Mouse (Mus musculus): ENCODE measurements around the gene 1700029F12Rik.

Gene 1700029F12Rik

DNA sequence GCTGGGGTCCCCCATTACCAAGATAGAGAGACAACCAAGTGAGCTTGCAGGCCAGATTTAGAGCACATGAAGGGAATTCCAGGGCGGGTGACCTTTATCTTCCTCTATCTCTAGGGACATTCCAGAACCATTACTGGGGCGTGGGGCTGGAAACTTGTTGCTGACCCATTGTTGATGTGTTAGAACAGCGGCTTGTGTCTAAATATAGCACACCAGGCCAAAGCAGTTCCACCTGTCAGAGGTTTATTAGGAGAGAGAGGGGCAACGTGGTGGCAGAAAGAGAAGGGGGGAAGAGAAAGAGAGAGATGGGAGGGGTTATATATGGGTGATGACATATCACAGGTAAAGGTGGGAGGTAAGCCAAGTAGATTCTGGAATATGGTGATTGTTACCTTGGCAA is 12.3 kb downstream of the 1700029F12Rik start:
- DNase-seq, result no peak

DNA sequence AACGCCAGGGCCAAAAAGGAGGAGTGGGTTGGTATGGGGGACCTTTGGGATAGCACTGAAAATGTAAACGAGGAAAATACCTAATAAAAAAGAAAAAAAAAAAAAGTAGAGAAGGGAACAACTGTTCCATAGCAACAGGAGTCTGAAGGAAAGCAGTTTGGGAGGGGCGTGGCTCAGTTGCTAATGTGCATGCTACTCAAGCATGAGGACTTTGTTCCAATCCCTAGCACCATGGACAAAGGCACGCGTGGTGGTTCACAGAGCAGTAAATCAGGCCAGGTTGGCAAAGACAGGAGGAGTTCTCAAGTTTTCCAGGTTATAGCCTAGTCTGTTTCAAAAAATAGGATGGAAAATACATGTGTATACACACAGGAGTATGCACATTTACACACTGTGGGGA is 14.0 kb downstream of the 1700029F12Rik start:
- DNase-seq, result peak in 1 of 2 experiments; percentile 9

DNA sequence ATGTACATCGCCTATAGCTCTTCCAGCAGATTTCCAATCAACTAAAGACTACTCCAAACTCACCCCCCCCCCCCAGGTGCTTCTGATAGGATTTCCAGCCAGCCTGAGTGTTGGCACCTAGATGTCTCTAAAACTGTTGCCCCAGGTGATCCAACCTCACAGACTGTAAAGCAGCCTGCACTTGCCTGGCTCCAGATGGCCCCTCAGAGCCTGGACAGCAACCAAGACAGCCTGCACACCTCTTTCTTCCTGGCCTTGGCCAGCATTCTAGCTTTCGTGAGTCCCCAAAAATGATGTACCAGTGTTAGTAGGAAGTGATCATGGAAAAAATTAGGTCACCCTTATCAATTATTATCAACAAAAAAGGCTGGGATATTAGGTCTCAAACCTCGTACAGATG is 16.5 kb downstream of the 1700029F12Rik start:
- no peak for DNase-seq

DNA sequence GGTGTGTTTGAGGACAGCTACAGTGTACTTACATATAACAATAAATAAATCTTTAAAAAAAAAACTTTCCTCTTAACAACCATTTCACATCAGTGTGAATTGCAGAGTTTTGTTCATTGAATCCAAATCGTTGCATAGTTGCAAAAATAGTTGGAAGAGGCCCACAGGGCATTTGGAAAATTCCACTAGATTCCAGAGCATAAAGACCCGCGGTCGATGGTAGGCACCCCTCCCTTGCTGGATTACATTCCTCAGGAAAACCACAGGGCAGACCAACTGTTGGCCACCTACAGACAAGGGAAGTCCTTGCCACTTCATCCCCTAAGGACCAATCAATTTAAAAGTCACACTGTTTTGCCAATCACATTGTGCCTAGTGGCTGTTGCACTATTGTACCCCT is 19.8 kb downstream of the 1700029F12Rik start:
- DNase-seq, result no peak

DNA sequence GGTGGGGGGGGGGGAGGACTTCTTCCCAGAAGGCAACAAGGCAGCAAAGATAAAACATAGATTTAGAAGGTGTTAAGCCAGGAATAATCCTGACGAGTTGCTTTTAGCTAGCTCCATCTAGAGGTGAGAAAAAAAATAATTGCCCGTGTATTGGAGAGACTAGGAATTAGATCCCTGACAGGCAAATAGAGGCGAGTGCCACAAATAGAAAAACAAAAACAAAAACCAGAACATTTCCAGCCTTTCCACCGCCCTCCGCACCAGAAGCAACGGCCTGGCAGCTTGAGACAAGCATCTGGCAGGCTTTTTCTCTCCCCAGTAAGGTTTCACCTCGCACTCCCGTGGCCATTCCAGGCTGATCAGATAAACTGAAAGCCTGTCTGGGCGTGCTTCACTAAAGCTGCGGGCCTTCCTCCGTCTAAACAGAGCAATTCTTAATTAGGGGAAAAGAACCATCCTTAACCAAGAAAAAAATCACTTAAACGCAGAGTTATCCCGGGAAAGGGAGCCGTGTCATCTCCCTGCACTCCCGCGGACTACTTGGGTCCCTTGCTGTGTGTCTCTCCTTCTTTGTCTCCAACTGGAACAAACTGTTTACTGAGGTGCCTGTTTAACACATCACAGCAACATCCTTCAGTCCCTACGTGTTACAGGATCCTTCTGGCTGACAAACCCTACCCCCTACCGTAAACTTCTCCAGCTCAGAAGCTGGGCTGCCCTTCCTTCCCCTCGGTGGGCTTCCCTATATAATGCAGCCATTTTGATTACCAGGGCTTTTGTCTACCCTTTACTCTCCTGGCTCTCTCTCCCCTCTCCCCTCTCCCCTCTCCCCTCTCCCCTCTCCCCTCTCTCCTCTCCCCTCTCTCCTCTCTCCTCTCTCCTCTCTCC is 25.7 kb downstream of the 1700029F12Rik start:
- DNase-seq, result no peak

DNA sequence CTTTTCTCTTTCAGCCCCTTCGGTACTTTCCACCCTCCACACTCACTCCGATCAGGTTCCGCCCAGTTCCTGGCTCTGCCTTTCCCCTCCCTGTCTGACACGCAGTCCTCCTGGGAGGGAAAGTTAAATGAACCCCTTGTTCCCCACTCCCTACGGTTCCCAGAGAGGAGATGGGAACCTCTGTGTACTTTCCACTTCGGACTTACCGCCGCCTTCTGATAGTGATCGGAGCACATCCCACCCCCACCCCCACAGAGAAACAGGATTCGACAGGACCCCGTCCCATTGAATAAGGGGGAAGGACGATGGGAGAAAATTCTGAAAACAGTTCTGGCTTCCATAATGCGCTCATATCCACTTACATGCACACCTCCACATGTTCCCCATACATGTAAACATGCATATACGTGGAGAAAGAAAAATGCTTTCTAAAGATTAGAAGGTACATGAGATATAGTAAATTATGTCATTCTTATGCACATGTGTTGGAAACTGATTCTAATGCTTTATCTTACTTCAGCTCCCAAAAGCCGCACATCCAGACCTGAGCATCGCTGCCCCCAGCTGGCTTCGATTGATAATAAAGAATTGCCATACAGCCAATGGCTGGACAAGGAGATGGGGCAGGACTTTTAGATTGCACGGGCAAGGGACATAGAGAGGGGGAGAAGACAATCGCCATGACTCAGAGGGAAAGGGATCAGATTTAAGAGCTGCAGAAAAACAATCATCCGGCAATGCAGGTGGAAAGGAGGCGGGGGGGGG is 26.5 kb downstream of the 1700029F12Rik start:
- no peak for DNase-seq

DNA sequence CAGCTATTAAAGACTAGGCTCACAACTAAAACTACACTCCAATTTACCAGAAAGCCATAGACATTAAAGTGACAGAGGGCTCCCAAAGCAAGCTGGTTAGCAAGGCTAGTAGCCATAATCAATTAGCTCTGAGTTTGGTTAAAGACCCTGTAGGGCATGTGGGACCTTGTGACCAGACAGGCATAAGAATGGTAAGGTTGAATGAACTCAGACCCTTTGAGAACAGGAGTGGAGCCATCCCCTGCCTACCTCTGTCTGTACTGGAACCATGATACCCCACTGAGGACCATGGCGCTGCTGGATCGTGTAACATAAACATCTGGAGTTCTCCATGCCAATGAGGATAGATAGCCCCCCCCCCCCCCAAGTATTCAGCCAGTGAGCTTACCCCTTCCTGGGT is 27.4 kb downstream of the 1700029F12Rik start:
- DNase-seq, result no peak

DNA sequence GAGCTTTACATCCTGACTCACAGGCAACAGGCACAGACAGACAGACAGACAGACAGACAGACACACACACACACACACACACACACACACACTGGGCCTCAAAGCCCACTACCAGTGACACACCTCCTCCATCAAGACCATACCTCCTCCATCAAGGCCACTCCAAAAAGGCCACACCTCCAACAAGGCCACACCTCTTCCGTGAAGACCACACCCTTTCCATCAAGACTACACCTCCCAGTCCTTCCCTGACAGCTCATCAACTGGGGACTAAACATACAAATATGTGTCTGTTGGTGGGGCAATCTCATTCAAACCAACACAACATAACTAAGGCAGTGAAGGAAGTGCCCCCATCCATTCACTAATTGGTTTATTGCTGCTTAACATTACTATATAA is 37.1 kb downstream of the 1700029F12Rik start:
- no peak for DNase-seq

DNA sequence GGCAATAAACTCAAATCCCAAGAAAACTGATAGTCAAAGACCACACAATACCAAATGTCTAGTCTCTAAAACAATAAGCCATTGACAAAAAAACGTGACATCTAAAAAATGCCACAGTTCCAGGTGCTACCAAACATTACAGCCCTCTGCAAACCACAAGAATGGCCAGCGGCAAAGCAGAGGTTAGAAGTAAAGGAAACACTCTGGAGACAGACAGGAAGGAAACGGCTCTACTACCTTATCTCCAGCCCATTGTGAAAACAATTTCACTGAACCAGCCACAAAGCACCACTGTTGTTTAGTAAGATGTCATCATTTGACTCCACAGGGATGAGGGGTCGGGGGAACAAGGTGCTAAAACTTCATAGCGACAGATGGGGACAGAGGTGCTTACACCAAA is 38.9 kb downstream of the 1700029F12Rik start:
- DNase-seq, result no peak

DNA sequence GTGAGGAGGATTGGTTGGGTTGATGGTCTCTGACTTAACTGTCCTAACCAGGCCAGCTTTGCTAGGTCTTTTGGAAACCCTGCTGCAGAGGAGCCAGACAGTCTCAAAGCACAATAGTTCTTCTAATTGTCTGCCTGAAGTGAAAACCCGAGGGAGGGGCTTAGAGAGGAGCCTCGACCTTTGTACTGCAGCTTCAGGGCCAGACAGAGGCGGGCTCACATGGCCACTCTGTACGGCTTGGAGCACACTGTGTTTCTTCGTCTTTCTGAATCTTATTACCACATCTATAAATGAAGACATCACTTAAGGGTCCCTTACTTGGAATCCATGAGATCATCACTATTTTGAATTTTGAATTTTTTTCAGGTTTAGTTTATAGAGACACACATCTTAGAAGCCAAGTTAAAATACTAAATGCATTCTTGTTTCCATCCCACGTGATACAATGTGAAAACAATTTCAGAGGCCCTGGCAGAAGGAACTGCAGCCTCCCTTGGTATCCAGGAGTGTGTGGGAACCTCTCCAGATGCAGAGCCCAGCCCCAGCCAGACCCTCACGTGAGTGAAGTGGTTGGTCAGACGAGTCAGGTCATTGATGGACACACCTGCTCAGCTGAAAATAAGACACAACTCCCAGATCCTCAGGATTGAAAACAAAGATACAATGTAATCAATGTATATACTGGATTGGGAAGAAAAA is 40.7 kb downstream of the 1700029F12Rik start:
- peak; percentile 51 to 64 for DNase-seq

DNA sequence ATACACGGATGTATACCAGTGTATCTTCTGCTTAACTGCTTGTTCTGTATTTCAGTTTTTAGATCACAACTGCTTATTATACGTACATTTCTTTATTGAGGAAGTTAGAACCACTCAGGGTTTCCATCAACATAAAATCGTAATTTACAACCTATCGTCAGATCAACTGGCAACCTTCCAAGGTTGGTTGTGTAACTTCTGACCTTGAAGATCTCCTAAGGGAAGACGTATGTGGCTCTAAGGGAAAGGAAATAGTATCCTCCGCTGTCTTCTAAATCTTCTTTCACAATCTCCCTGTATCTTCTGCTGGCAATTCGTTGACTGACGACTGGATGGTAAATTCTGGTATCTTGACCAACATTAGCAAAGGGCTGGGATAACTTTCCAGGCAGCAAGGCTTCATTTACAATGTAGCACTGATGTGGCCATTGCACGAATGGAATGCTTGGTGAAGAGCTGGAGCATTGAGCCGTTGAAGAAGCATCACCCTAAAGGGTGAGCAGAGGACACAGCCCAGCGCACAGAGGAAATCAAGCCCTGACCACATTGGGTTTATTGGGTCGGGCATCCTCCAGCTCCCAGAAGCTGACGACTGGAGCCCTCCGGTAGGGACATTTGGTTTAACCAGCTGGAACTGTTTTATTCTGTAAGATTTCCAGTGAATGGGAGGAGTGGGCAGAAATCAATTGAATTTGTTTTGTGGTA is 43.4 kb downstream of the 1700029F12Rik start:
- peak in 1 of 2 experiments; percentile 32 for DNase-seq

DNA sequence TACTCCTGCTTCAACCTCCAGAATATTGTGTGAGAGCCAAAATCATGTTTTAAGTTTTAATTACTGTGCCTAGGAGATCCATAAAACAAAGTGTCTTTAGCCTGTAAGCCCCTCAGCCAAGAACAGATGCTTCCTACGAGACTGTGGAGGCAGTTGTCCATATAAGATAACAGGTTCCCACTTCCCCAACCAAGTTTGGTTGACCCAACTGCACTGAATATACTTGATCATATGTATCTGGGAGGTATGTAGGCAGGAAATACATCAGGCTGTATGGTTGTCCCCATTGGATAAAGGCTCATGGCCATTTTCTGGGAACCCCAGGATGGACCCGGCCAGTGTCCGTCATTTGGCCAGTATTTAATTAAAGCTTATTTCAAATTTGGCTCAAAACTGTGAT is 44.1 kb downstream of the 1700029F12Rik start:
- no peak for DNase-seq

DNA sequence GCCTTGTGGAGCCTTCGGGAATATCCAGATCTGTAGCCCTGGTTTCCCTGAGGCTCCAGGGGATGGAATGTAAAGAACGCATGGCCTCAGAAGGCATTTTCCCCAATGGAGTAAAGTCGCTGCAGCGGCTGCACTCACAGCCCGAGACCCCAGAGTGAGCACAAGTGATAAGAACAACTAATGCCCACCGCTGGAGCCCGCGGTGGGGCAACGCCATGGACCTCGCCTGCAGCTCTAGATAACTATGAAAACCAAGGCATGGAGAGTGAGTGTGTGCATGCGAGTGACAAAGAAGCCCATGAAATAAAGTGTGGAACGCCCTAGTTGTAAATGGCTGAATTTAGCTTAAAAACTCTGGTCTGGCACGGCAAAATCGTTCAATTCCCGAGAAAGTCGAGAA is 45.0 kb downstream of the 1700029F12Rik start:
- no peak for DNase-seq

DNA sequence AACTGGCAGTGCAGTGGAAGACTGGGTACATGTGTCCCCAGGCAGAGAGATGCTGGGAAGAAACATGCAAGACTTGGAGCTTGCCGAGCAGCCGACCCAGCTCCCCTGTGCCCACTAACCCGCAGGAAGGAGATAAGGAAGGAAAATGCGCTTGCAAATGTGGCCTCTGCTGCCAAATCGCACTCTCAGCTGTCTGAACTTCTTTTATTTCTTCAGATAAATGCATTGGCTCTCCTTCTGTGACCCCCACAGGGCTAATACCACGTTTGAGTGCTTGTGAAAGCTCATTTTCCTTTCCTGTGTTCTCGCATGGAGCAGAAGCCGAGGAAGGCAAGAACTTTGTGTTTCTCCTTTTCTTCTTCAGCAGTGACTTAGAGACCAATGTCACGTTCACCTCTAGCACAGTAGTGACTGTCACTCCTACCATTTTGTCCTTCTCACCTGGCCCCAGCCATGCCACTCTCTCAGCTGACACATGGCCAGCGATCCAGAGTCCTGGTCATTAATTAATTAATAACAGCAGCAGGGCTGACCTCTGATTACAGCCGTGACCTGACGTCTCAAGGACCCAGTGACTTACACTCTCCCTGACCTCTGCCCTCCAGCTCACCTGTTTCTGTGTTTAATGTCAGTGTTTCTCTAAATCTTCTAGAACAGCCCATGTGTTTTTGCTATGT is 48.4 kb downstream of the 1700029F12Rik start:
- DNase-seq, result peak; percentile 38 to 66

DNA sequence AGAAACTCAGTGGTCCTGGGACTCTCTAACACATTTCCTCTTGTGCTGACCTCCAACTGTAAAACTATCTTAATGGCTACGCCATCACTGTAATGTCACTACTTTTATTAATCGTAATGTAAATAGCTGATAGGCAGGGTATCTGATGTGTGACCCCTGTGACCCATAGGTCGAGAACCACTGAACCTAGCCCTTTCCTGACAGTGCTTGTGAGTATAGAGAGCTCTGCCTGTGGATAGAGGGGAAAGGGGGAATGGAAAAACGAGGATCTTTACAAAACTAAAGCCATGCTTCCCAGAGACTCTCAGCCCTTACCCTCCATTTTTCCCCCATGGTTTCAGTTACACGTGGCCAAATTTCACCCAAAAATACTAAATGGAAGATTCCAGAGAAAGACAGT is 49.5 kb downstream of the 1700029F12Rik start:
- DNase-seq, result no peak

DNA sequence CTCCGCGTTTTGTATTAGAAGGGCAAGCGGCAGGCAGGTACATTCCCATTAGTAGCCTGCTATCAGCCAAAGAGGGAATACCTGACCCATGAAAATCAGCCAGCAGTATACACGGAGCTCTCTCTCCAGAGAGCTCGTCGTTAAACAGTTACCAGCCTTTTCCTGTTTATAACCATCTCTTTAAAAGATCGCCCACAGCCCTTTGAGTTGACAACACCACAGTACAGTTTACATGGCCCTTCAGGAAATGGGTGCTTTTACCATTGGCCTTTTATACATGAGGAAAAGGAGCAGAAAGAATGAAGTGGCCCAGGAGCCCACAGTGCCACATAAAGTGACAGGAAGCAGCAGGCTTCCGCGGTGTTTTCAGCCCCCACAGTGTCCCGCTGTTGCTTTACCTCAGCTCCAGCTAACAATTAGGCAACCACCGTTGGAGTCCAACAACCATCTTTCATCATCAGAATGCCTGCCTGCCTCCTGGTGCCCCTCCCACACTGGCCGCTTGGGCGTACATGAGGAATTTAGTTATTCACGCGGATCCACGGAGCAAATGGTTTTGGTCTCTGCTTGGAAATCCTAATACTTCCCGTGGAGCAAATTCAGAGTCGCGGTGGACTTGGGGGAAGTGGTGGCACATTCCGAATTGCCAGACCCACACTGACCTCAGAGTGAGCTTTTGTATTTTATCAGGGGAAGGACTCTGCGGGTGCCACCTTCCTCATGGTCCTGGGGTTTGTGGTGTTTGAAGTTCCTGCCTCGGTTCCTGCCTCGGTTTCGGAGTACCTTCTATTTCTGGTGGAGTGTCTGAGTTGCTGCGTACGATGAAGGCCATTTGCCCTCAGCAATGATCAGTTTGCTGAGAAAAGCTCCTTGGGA is 50.7 kb downstream of the 1700029F12Rik start:
- DNase-seq, result peak; percentile 70 to 75

DNA sequence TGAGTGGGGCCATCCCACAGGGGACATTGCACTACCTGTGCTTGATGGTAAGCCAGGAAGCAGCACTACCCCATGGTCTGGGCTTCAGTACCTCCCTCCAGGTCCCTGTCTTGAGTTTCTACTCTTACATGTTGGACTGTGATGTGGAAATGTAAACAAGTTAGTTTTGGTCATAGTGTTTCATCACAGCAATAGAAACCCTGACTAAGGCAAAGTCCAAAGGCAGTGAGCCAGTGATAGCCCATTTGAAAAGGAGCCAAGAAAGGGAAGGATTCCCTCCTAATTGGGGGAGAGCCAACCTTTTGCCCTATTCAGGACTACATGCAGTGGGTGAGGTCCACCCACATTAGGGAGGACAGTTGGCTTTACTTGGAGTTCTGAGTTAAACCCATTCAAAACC is 53.6 kb downstream of the 1700029F12Rik start:
- no peak for DNase-seq

DNA sequence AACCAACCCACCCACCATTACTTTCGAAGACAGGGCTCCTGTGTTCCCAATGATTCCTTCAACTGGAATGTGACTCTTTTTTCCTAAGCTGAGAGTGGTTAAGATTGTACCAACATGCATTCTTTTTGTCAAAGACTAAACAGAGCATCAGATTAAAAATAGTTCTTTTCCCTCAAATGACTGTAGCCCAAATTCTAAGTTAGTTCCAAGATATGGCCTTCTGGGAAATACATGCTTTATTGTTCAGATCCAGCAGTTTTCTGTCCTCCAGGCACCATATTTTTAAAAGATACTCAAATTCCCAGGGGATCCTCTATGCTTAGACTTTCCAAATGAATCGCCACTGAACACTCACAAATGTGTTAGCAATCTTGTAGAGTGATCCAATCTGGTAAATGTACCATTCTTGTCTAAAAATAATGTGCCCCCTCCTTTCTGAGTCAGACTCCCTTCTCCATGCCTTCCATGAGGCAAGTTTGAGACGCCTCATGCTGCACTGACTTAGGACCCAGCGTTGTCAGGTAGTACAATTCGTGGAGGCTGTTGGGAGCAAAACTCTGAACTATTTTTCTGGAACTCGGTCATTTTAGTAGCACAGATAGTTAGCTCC is 57.1 kb downstream of the 1700029F12Rik start:
- no peak for DNase-seq

DNA sequence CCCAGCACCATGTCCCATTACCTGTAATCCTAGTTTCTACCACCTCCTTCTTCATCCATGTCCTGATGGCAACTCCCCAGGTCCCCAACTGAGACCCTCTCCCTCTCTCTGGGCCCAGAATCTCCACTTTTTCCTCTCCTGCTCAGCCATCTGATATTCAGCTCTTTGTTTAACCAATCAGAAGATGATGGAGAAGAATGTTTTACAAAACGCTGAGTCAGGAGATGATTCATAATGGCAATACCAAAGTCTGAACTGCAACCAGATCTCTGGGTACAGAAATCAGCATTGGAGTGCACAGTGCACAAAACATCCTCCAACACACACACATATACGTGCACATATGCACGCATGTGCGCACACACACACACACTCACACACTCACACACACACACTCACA is 60.8 kb downstream of the 1700029F12Rik start:
- DNase-seq, result no peak
